Mouse (Mus musculus) C2C12 (cell line): ENCODE measurements around the gene C1ql2.

Experiments
- CTCF ChIP-seq: IDR thresholded peaks from one replicate; pipeline ENCODE4 v1.5.1; 2011; ENCODE audit not compliant: control insufficient read depth, insufficient read depth, insufficient read length
- MAX ChIP-seq: IDR thresholded peaks from one replicate; pipeline ENCODE4 v1.6.1; 2011; ENCODE audit warnings: mild to moderate bottlenecking, control low read depth

DNA sequence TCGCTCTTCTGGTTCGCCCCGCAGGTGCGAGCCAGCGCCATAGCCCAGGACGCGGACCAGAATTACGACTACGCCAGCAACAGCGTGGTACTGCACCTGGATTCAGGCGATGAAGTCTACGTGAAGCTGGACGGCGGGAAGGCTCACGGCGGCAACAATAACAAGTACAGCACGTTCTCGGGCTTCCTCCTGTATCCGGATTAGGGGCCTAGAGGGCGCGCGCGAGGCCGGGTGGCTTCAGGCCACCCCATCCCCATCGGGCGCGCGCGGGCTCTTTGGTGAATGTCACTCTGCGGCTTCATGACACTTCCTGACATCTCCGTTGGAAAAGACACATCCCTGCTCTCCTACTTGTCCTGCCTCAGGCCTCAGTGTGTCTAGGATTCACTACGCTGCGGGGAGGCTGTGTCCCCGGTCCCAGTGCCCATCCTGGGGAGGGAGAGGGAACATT is 2.0 kb downstream of the C1ql2 start:
- TF ChIP-seq CTCF (no peak), MAX (no peak)
